Mouse (Mus musculus) central nervous system, embryonic 14 days (tissue): ENCODE data around the gene Gm20695. TPM values are rescaled to one million over a fixed set of nuclear protein-coding genes. Genes with fewer than 3 reads are reported as not detected.

Experiments
- polyA plus RNA-seq: library from polyadenylated mRNA; depleted of rRNA; stranded (reverse); fragments of >200 nt; gene quantifications from 2 replicates; pipeline ENCODE4 v1.2.3, GENCODE M21; 2012; rRNA removed

Gm20695 gene
- polyA plus RNA-seq = 0.74 and 1.3 TPM in 2 replicates

DNA sequence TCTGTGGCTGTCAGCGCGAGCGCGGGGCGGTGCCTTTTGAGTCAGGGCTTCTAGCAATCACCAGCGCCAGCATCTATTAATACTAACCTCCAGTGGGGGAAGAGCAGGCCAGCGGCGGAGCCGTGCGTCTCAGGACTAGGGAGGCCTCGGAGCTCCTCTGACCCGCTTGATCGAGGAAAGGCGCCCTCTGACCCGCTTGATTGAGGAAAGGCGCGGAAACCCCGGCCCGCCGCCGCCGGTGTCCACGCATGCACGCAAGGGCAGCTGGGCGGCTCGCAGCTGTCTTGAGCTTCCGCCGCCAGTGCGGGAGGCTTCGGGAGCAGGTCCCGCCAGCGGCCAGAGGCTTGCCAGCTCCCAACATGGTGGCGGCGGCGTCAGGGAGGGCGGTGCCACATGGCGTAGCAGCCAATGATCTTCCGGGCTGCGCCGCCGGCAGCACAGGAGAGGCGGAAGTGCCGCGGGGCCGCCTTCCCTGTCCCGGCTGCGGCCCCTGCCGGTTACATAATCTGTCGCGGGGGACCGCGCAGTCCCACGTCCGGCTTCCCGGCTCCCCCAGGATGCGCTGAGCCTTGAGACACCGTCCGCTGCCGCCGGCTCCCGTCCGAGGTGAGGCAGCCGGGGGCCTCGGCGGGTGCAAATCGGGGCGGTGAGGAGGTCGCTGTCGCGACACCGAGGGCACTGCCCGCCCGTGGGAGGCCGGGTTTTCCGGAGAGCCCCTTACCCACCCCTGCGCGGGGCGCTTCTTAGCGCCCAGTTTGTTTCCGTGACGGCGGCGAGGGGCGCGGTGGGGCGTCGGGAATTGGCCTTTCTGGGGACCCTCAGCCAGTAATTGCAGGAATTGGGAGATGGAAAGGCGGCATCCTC lies at the start of gene Gm20695, which contains the start of gene Zfp597:
TSS of gene Gm20695 (plus strand) at position 448 of the 864 bp plus-strand sequence.
TSS of gene Zfp597 (minus strand) at position 361 of the 864 bp plus-strand sequence.

GRCm38 (mm10) chr16:3846711-3847518 lies 37.5 kb upstream of the Gm20695 start, which contains the start of gene Zfp174:
Zfp174 (plus strand) TSS chr16:3847268.

DNA sequence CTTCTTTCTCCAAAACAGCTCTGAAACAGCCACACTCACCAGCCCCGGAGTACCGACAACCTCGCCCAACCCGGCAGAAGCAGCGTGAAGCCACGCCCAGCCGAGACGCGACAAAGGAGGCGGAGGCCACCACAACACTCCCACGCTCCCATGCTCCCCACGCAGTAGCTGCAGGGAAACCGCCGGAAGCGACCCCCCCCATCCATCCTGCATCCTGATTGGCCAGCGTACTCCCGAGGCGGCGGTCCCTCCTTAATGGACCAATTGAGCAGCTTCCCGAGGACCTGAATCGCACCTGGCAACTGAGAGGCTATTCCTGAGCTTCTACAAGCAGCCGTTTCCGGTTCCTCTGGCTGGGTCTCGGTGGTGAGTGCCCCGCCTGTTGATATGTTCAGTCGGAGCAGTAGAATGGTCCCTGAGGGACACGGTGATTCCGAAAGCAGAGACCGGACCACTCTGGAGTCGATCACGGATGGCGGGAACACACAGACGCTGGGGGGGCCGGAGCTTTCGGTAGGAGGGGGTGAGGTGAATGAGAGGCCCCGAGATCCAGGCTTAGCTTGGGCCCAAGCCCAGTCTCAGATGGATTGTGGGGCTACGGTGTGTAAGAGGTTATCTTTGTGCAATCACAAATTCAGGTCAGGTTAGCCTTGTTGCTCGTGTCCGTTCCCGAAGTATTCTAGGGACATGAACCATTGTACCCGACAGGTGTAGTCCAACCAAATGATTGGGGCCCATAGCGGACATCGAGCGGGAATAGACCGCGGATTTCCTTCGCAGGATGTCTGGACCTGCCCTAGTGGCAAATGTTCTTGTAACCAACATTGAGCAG lies 12.0 kb upstream of the Gm20695 start, which contains the start of gene Naa60:
TSS of gene Naa60 (plus strand) at position 160 of the 832 bp plus-strand sequence.

DNA sequence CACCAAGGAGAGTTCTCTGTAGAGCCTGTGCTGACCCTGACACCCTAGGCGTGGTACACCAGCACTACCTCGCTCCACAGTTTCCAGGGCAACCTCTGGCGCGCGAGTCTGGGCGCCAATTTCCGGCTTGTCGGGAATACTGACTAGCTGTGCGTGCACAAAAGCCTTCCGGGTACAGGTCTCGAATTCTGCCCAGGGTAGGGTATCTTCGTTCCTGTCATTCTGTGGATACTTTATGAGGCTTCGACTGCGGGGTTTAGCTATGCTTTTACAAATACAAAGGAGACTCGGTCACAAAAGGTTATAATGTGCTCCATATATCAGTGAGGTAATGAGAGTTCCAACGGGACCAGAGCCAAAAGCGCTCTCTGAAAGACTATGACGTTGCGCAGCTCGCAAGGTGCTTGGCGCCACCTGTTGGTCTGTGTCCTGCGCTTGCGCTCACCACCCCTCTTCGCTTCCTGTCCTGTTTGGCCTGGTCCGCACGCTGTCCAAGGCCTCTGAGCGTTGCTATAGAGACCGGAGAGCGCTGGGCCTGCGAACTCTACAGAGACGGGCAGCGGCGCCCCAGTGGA lies 24.2 kb downstream of the Gm20695 start, which contains the start of the genes 1700037C18Rik and Cluap1:
TSS of gene 1700037C18Rik (minus strand) at position 153 of the 575 bp plus-strand sequence.
TSS of gene Cluap1 (plus strand) at position 265 of the 575 bp plus-strand sequence.

Other genes with a start within 250 kb of the Gm20695 start
- 0.08 TPM in 1 of 2 replicates, not detected in the other for gene Mefv, start 166.6 kb upstream of the Gm20695 start, polyA plus RNA-seq
- 17.1 and 18.3 TPM in 2 replicates for gene Zfp263, start 140.6 kb upstream of the Gm20695 start, polyA plus RNA-seq
- gene Olfr15, start 53.8 kb upstream of the Gm20695 start, polyA plus RNA-seq = not detected in 2 replicates
- gene Zfp174, start 37.4 kb upstream of the Gm20695 start, polyA plus RNA-seq = 2.8 and 2.9 TPM in 2 replicates
- 68.9 and 73.7 TPM in 2 replicates for gene Naa60, start 12.3 kb upstream of the Gm20695 start, polyA plus RNA-seq
- 11.7 TPM in 2 replicates for gene Zfp597, start 87 bp upstream of the Gm20695 start, polyA plus RNA-seq
- 6.3 and 8.0 TPM in 2 replicates for gene 1700037C18Rik, start 24.0 kb downstream of the Gm20695 start, polyA plus RNA-seq
- gene Cluap1, start 24.2 kb downstream of the Gm20695 start, polyA plus RNA-seq = 29.9 and 34.1 TPM in 2 replicates
- 1.7 and 2.0 TPM in 2 replicates for gene Nlrc3, start 92.0 kb downstream of the Gm20695 start, polyA plus RNA-seq
- 55.3 and 57.0 TPM in 2 replicates for gene Slx4, start 119.1 kb downstream of the Gm20695 start, polyA plus RNA-seq
- gene Dnase1, start 152.3 kb downstream of the Gm20695 start, polyA plus RNA-seq = 0.16 and 0.22 TPM in 2 replicates
- 67.3 and 67.4 TPM in 2 replicates for gene Trap1, start 193.2 kb downstream of the Gm20695 start, polyA plus RNA-seq